Mouse (Mus musculus): ENCODE results near the gene Eif5a. TPM values are rescaled to one million over a fixed set of nuclear protein-coding genes. Genes with fewer than 3 reads are reported as not detected.
A peak's percentile ranks its signal among the peaks of the same experiment; 100 is the strongest.

Eif5a gene
- polyA plus RNA-seq, 1 experiment from 2014 or later = 1,317 TPM

DNA sequence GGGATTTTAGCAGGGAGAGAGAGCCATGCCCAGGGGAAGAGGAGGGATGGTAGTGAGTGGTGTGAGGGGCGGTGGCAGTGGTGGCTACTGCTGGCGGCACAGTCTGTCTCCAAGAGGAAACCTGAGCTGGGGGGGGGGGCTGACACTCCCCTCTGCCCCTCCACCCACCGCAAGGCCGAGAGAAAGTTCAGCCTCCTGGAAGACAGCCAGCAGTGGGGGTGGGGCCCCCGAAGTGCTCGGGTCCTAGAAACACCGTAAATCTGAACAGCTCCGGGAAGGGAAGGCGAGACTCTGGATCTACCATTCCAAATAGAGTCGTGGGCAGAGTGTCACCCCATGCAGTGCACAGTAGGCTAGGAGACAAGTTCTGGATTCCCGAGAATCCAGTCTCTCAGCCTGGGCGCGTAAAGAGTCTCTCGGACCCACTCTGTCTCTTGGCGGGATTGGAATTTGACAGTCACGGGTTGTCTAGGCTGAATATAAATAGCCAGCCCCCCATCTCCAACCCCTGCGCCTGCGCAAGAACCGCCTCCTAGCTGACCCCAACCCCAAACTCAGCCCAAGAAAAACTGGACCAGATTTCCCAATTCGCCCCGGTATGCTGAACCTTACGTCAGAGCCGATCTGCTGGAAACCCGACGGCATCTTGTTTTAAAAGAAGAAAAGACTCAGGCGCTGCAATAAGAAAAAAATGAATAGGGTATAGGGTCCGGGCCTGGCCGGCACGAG, 25.7 kb upstream of the Eif5a start:
- 6% methylated on average over 29 of the region's 29 CpGs for WGBS
- H3K36me3 ChIP-seq (ENCODE audit: control insufficient read depth, insufficient read depth) = peaks cover 20% of the 10 kb centered on the region
- no peaks in the 10 kb centered on the region for H3K9me3 ChIP-seq (replicated peaks; ENCODE audit: control insufficient read depth, low read length)
- H3K4me3 ChIP-seq (ENCODE audit: low read length) = peak overlapping the region; percentile 62
- no peaks in the 10 kb centered on the region for H3K27me3 ChIP-seq (ENCODE audit: control insufficient read depth, insufficient read depth, low read length)
- H3K4me2 ChIP-seq (ENCODE audit: low read depth, low read length) = peak overlapping the region; percentile 66
- H3K9ac ChIP-seq (ENCODE audit: low read length) = peak overlapping the region; percentile 70
- peak overlapping the region; percentile 97 for H3K27ac ChIP-seq (ENCODE audit: low read length)
- ATAC-seq (replicated peaks; ENCODE audit: extremely low read depth, insufficient read depth, low FRiP score) = peak; percentile 82
- H3K4me1 ChIP-seq (ENCODE audit: control insufficient read depth, insufficient read depth, low read length) = peaks cover 9% of the 10 kb centered on the region

DNA sequence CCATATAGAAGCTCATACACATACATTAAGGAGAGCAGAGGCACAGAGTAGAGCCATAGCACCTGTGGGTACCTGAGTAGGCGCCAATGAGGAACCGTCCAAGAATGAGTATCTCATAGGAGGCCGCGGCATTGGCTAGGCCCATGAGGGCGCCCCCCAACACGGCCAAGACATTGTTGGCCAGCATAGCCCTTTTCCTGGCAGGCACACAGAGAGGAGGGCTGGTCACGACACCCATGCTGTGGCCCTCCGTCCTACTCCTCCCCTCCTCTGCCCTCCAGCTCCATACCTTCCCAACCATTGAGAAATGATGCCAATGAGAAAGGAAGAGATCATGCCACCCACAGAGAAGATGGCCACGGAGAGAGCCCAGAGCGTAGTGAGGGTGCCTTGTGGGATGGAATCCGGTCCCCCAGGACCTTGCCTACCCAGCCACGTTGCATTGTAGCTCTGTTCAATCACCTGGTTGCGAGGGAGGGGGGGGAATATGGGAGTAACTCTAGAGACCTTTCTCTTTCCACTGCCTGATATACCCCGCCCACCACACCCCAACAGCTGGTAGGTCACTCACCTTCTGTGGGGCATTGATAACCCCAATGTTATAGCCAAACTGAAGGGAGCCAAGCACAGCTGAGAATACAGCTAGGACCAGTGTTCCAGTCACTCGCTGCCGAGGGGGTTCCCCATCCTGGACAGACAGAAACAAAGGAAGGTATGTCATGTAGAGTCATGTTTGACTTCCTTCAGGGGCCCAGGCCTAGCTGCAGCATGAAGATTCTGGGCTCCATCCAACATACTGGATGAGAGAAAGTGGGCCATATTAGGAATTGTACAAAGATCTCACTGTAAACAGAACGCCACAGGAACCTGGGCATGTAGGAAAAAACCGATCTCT, 24.5 kb upstream of the Eif5a start:
- 86% methylated on average over 18 of the region's 18 CpGs for WGBS
- Histone ChIP-seq H3K27ac (ENCODE audit: low read length) (peak overlapping the region; percentile 97), H3K4me2 (ENCODE audit: low read depth, low read length) (peak overlapping the region; percentile 66), H3K4me1 (ENCODE audit: control insufficient read depth, insufficient read depth, low read length) (peaks cover 9% of the 10 kb centered on the region), H3K4me3 (ENCODE audit: low read length) (peak overlapping the region; percentile 62), H3K36me3 (ENCODE audit: control insufficient read depth, insufficient read depth) (peaks cover 20% of the 10 kb centered on the region), H3K9ac (ENCODE audit: low read length) (peak overlapping the region; percentile 70), H3K27me3 (ENCODE audit: control insufficient read depth, insufficient read depth, low read length) (no peaks in the 10 kb centered on the region), H3K9me3 (replicated peaks; ENCODE audit: control insufficient read depth, low read length) (no peaks in the 10 kb centered on the region)
- no peak for ATAC-seq (replicated peaks; ENCODE audit: extremely low read depth, insufficient read depth, low FRiP score)

DNA sequence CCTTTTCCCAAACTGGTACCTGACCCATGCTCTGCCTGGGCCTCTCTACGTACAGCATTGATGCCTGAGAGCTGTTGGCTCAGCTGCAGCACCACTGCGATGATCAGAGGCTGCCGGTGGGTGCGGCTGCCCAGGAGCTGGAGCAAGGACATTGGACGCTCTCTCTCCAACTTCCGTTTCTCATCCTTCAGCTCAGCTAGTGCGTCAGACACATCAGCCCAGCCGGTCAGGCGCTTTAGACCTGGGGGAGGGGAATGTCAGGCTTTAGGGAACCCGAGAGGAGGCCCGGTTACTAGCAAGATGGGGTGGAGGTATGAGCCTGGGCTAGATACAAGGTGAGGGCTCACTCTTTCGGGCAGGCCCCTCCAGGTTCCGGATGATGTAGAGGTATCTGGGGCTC, 23.5 kb upstream of the Eif5a start:
- WGBS = 71% methylated on average over 13 of the region's 13 CpGs
- no peak overlapping the region for H3K4me3 ChIP-seq (ENCODE audit: low read length)
- peaks cover 9% of the 10 kb centered on the region for H3K4me1 ChIP-seq (ENCODE audit: control insufficient read depth, insufficient read depth, low read length)

DNA sequence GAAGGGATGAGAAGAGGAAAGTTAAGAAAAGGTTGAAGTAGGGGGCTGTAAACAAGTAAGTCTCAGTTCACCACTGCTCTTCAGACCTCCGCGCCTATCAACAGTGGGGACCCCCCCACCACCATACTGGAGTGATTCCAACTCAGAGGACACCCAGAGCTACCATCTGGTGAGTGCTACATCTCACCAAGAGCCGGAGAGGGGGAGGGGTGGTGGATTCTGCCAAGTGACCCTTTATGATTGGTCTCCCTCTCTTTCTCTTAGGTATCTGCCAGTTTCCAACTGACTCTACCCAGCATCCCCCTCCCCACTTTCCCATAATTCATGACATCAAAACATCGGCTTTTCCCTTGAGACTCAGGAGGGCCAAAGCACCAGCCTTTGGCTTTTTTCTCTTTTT, 19.2 kb upstream of the Eif5a start:
- no peaks in the 10 kb centered on the region for H3K9me3 ChIP-seq (replicated peaks; ENCODE audit: control insufficient read depth, low read length)
- H3K27ac ChIP-seq (ENCODE audit: low read length) = no peak overlapping the region
- H3K4me3 ChIP-seq (ENCODE audit: low read length) = no peak overlapping the region
- H3K4me1 ChIP-seq (ENCODE audit: control insufficient read depth, insufficient read depth, low read length) = peaks cover 22% of the 10 kb centered on the region
- H3K4me2 ChIP-seq (ENCODE audit: low read depth, low read length) = no peak overlapping the region
- H3K9ac ChIP-seq (ENCODE audit: low read length) = no peak overlapping the region
- 62% methylated on average over 4 of the region's 4 CpGs for WGBS
- ATAC-seq (replicated peaks; ENCODE audit: extremely low read depth, insufficient read depth, low FRiP score) = no peak
- H3K36me3 ChIP-seq (ENCODE audit: control insufficient read depth, insufficient read depth) = peaks cover 20% of the 10 kb centered on the region
- 0 out of 2 replicates have a peak, but pooled peaks cover 4% of the 10 kb centered on the region for H3K27me3 ChIP-seq (ENCODE audit: control insufficient read depth, insufficient read depth, low read length)

More for the DNA sequence above, 23.5 kb upstream of the Eif5a start:
- ATAC-seq (replicated peaks; ENCODE audit: extremely low read depth, insufficient read depth, low FRiP score) = no peak
- H3K36me3 ChIP-seq (ENCODE audit: control insufficient read depth, insufficient read depth) = peaks cover 20% of the 10 kb centered on the region
- H3K27me3 ChIP-seq (ENCODE audit: control insufficient read depth, insufficient read depth, low read length) = no peaks in the 10 kb centered on the region
- no peaks in the 10 kb centered on the region for H3K9me3 ChIP-seq (replicated peaks; ENCODE audit: control insufficient read depth, low read length)
- H3K4me2 ChIP-seq (ENCODE audit: low read depth, low read length) = no peak overlapping the region
- H3K27ac ChIP-seq (ENCODE audit: low read length) = no peak overlapping the region
- no peak overlapping the region for H3K9ac ChIP-seq (ENCODE audit: low read length)

DNA sequence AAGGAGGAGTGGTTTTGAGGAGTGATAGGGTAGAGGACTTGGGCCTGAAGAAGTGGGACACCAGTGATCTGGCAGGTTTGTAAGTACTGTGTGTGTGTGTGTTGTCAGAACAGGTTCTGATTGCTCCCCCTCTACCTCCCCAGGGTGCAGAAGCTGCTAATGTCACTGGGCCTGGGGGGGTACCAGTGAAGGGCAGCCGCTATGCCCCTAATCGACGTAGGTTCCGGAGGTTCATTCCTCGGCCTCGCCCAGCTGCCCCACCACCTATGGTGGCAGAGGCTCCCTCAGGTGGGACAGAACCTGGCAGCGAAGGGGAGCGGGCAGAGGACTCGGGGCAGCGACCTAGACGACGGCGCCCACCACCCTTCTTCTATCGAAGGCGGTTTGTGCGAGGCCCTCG, 18.0 kb upstream of the Eif5a start:
- no peak overlapping the region for H3K27ac ChIP-seq (ENCODE audit: low read length)

DNA sequence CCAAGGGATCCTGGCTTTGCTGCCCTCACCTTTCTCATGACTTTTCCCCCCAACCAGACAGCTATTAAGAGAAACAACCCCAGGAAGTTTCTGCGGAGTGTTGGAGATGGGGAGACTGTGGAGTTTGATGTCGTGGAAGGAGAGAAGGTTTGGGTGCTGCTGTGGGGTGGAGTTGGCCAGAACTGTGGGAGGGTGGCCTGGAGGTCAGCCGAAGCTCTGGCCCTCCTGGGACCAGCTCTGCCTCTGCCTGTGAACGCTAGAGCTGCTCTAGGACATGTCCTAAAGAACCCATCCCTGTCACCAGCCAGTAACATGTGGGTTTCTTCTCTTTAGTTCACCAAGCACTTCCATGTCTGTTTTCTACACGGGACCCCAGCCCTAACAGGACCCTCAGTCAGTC, 17.4 kb upstream of the Eif5a start:
- no peak overlapping the region for H3K27ac ChIP-seq (ENCODE audit: low read length)
- WGBS = 57% methylated on average over 5 of the region's 5 CpGs

More for the DNA sequence above, 18.0 kb upstream of the Eif5a start:
- H3K27me3 ChIP-seq (ENCODE audit: control insufficient read depth, insufficient read depth, low read length) = 0 out of 2 replicates have a peak, but pooled peaks cover 6% of the 10 kb centered on the region
- no peak overlapping the region for H3K4me3 ChIP-seq (ENCODE audit: low read length)
- no peaks in the 10 kb centered on the region for H3K9me3 ChIP-seq (replicated peaks; ENCODE audit: control insufficient read depth, low read length)
- H3K4me2 ChIP-seq (ENCODE audit: low read depth, low read length) = no peak overlapping the region
- ATAC-seq (replicated peaks; ENCODE audit: extremely low read depth, insufficient read depth, low FRiP score) = no peak
- WGBS = 91% methylated on average over 17 of the region's 17 CpGs
- H3K36me3 ChIP-seq (ENCODE audit: control insufficient read depth, insufficient read depth) = peaks cover 10% of the 10 kb centered on the region
- H3K9ac ChIP-seq (ENCODE audit: low read length) = no peak overlapping the region
- H3K4me1 ChIP-seq (ENCODE audit: control insufficient read depth, insufficient read depth, low read length) = peaks cover 29% of the 10 kb centered on the region

DNA sequence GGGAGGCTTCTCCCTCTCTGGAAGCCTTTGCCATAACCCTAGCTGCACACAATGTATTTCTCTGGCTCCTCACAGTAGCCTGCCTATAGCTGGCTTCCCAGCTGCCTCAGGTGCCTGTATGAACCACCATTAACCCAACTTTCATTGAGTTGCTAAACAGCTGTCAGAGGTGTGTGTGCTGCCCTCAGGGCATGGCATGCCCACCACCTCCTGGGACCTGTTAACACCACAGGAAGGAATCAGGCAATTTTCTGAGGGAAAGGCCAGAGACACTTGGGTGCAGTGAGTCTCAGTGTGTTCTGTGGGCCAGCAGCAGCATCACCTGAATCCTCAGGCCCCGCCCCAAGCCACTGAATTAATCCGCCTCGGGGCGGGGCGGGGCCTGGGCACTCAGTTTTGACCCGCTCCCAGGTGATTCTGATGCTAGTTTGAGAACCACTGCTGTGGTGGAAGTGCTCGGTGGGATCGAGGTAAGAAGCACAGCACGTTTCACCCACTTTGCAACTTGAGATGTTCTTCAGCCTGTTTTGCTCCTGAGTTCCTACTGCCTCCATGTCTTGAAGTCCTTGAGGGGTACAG, 16.7 kb upstream of the Eif5a start:
- Histone ChIP-seq H3K36me3 (ENCODE audit: control insufficient read depth, insufficient read depth) (peaks cover 3% of the 10 kb centered on the region; the same call in 1 of the 2 replicates), H3K9ac (ENCODE audit: low read length) (no peak overlapping the region), H3K27ac (ENCODE audit: low read length) (no peak overlapping the region; the same call in 1 of the 2 replicates), H3K4me1 (ENCODE audit: control insufficient read depth, insufficient read depth, low read length) (peaks cover 33% of the 10 kb centered on the region), H3K4me3 (ENCODE audit: low read length) (no peak overlapping the region), H3K27me3 (ENCODE audit: control insufficient read depth, insufficient read depth, low read length) (0 out of 2 replicates have a peak, but pooled peaks cover 6% of the 10 kb centered on the region), H3K9me3 (replicated peaks; ENCODE audit: control insufficient read depth, low read length) (no peaks in the 10 kb centered on the region), H3K4me2 (ENCODE audit: low read depth, low read length) (no peak overlapping the region)
- ATAC-seq (replicated peaks; ENCODE audit: extremely low read depth, insufficient read depth, low FRiP score) = no peak
- WGBS = 41% methylated on average over 9 of the region's 9 CpGs

More for the DNA sequence above, 17.4 kb upstream of the Eif5a start:
- Histone ChIP-seq H3K36me3 (ENCODE audit: control insufficient read depth, insufficient read depth) (peaks cover 5% of the 10 kb centered on the region), H3K9me3 (replicated peaks; ENCODE audit: control insufficient read depth, low read length) (no peaks in the 10 kb centered on the region), H3K4me2 (ENCODE audit: low read depth, low read length) (no peak overlapping the region), H3K4me1 (ENCODE audit: control insufficient read depth, insufficient read depth, low read length) (peaks cover 33% of the 10 kb centered on the region), H3K27me3 (ENCODE audit: control insufficient read depth, insufficient read depth, low read length) (0 out of 2 replicates have a peak, but pooled peaks cover 6% of the 10 kb centered on the region), H3K4me3 (ENCODE audit: low read length) (no peak overlapping the region), H3K9ac (ENCODE audit: low read length) (no peak overlapping the region)
- no peak for ATAC-seq (replicated peaks; ENCODE audit: extremely low read depth, insufficient read depth, low FRiP score)

DNA sequence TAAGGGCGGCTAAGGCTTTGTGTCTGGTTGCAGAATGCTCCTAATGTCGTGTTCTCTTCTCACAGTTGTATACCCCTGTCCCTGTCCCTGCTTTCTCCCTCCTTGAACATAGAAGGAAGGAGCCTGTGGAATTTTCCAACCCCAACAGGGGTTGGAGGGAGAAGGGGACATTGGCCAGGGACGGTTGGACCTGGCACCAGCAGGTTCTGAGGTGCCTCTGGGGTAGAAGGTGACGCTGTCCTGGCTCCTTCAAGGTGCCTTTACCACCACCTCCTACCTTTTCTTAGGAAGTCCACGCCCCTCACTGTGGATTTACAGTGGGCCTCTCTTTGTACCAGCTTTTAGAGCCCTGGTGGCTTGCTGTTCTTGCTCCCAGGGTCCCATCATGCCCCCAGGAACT, 16.1 kb upstream of the Eif5a start:
- H3K27ac ChIP-seq (ENCODE audit: low read length) = peak overlapping the region; percentile 60
- peak overlapping the region; percentile 66 for H3K9ac ChIP-seq (ENCODE audit: low read length)
- H3K36me3 ChIP-seq (ENCODE audit: control insufficient read depth, insufficient read depth) = peaks cover 3% of the 10 kb centered on the region; the same call in 1 of the 2 replicates
- 62% methylated on average over 5 of the region's 5 CpGs for WGBS
- peaks cover 33% of the 10 kb centered on the region for H3K4me1 ChIP-seq (ENCODE audit: control insufficient read depth, insufficient read depth, low read length)
- 0 out of 2 replicates have a peak, but pooled peaks cover 6% of the 10 kb centered on the region for H3K27me3 ChIP-seq (ENCODE audit: control insufficient read depth, insufficient read depth, low read length)
- peak overlapping the region; percentile 100; the same call in 1 of the 2 replicates for H3K4me2 ChIP-seq (ENCODE audit: low read depth, low read length)
- H3K9me3 ChIP-seq (replicated peaks; ENCODE audit: control insufficient read depth, low read length) = no peaks in the 10 kb centered on the region
- no peak for ATAC-seq (replicated peaks; ENCODE audit: extremely low read depth, insufficient read depth, low FRiP score)
- no peak overlapping the region for H3K4me3 ChIP-seq (ENCODE audit: low read length)
